Mouse (Mus musculus) heart, adult 2 months (tissue): ENCODE measurements at regions not wholly inside any gene's neighbourhood (a gene's known extent, or its start where the extent isn't known, plus 50 kb on each side); places are given as distances from the start of the nearest gene placed in this dataset.

Experiments
- EP300 ChIP-seq: fragments of 200-500 bp; IDR thresholded peaks from 2 replicates; pipeline ENCODE4 v1.6.1; 2011; ENCODE audit warnings: low read depth, low read length, control low read depth; ENCODE audit not compliant: insufficient read depth
- POLR2A ChIP-seq: fragments of 200-500 bp; IDR thresholded peaks from 2 replicates; pipeline ENCODE4 v1.6.1; 2011; ENCODE audit warnings: mild to moderate bottlenecking, low read depth, low read length, control low read depth; ENCODE audit not compliant: insufficient read depth

- no peak for TF ChIP-seq POLR2A
- no peak for TF ChIP-seq EP300
Measured at GRCm38 (mm10) chr15:68556133-68556532, 2055.4 kb upstream of the Lrrc6 start.
